Mouse (Mus musculus): ENCODE results near the gene Pkmyt1. TPM values are rescaled to one million over a fixed set of nuclear protein-coding genes. Genes with fewer than 3 reads are reported as not detected.

The Pkmyt1 gene
- polyA plus RNA-seq, 1 experiment from 2014 or later: 28.8 TPM

GRCm38 (mm10) chr17:23694491-23694890 lies 31.6 kb upstream of the Pkmyt1 start:
- WGBS (ENCODE audit: insufficient replicate concordance): 31% methylated on average over 1 of the region's 1 CpGs
- H3K4me1 ChIP-seq (replicated peaks): peaks cover 6% of the 10 kb centered on the region
- peaks cover 66% of the 10 kb centered on the region for H3K27me3 ChIP-seq
- H3K36me3 ChIP-seq (replicated peaks): no peaks in the 10 kb centered on the region
- H3K27ac ChIP-seq (replicated peaks): no peak overlapping the region
- ATAC-seq (ENCODE audit: insufficient read depth): no peak
- no peak overlapping the region for H3K9ac ChIP-seq
- no peak overlapping the region for H3K4me2 ChIP-seq
- H3K4me3 ChIP-seq (replicated peaks): no peak overlapping the region
- no peaks in the 10 kb centered on the region for H3K9me3 ChIP-seq (replicated peaks)

- H3K4me1 ChIP-seq (replicated peaks): peaks cover 9% of the 10 kb centered on the region
- H3K27ac ChIP-seq (replicated peaks): no peak overlapping the region
- no peak overlapping the region for H3K9ac ChIP-seq
- no peaks in the 10 kb centered on the region for H3K36me3 ChIP-seq (replicated peaks)
- no peak for ATAC-seq (ENCODE audit: insufficient read depth)
- peaks cover 79% of the 10 kb centered on the region for H3K27me3 ChIP-seq
- 30% methylated on average over 3 of the region's 3 CpGs for WGBS (ENCODE audit: insufficient replicate concordance)
- no peak overlapping the region for H3K4me3 ChIP-seq (replicated peaks)
- no peak overlapping the region for H3K4me2 ChIP-seq
- no peaks in the 10 kb centered on the region for H3K9me3 ChIP-seq (replicated peaks)
These were observed 30.3 kb upstream of the Pkmyt1 start for GRCm38 (mm10) chr17:23695801-23696200.

GRCm38 (mm10) chr17:23699131-23700077 lies 26.7 kb upstream of the Pkmyt1 start:
- no peaks in the 10 kb centered on the region for H3K36me3 ChIP-seq (replicated peaks)
- ATAC-seq (ENCODE audit: insufficient read depth): peak; percentile 37
- H3K9ac ChIP-seq: peak overlapping the region; percentile 27; the same call in 1 of the 2 replicates
- H3K27me3 ChIP-seq: peaks cover 87% of the 10 kb centered on the region
- peaks cover 9% of the 10 kb centered on the region for H3K4me1 ChIP-seq (replicated peaks)
- H3K9me3 ChIP-seq (replicated peaks): no peaks in the 10 kb centered on the region
- no peak overlapping the region for H3K27ac ChIP-seq (replicated peaks)
- WGBS (ENCODE audit: insufficient replicate concordance): under 1% methylated on average over 92 of the region's 101 CpGs
- H3K4me3 ChIP-seq (replicated peaks): peak overlapping the region; percentile 60
- peak overlapping the region; percentile 89 for H3K4me2 ChIP-seq

GRCm38 (mm10) chr17:23700079-23700478 lies 26.1 kb upstream of the Pkmyt1 start:
- Histone ChIP-seq H3K9ac (no peak overlapping the region), H3K4me2 (peak overlapping the region; percentile 89), H3K4me3 (replicated peaks) (peak overlapping the region; percentile 60), H3K27me3 (peaks cover 87% of the 10 kb centered on the region), H3K27ac (replicated peaks) (no peak overlapping the region), H3K4me1 (replicated peaks) (peaks cover 9% of the 10 kb centered on the region), H3K9me3 (replicated peaks) (no peaks in the 10 kb centered on the region), H3K36me3 (replicated peaks) (no peaks in the 10 kb centered on the region)
- WGBS (ENCODE audit: insufficient replicate concordance): 2% methylated on average over 25 of the region's 28 CpGs
- peak; percentile 84 for ATAC-seq (ENCODE audit: insufficient read depth)

GRCm38 (mm10) chr17:23703301-23703700 lies 22.8 kb upstream of the Pkmyt1 start:
- Histone ChIP-seq H3K9me3 (replicated peaks) (no peaks in the 10 kb centered on the region), H3K27ac (replicated peaks) (no peak overlapping the region), H3K9ac (no peak overlapping the region), H3K4me2 (no peak overlapping the region), H3K4me1 (replicated peaks) (peaks cover 9% of the 10 kb centered on the region), H3K27me3 (peaks cover 73% of the 10 kb centered on the region), H3K4me3 (replicated peaks) (no peak overlapping the region), H3K36me3 (replicated peaks) (no peaks in the 10 kb centered on the region)
- WGBS (ENCODE audit: insufficient replicate concordance): 67% methylated on average over 9 of the region's 9 CpGs
- ATAC-seq (ENCODE audit: insufficient read depth): no peak

- Histone ChIP-seq H3K27me3 (peaks cover 61% of the 10 kb centered on the region), H3K4me2 (no peak overlapping the region)
- 53% methylated on average over 7 of the region's 7 CpGs for WGBS (ENCODE audit: insufficient replicate concordance)
These were observed 21.4 kb upstream of the Pkmyt1 start for GRCm38 (mm10) chr17:23704741-23705140.

GRCm38 (mm10) chr17:23705525-23706104 lies 20.5 kb upstream of the Pkmyt1 start:
- no peak for ATAC-seq (ENCODE audit: insufficient read depth)
- Histone ChIP-seq H3K9me3 (replicated peaks) (no peaks in the 10 kb centered on the region), H3K4me2 (no peak overlapping the region), H3K9ac (no peak overlapping the region), H3K4me1 (replicated peaks) (no peaks in the 10 kb centered on the region), H3K27ac (replicated peaks) (no peak overlapping the region), H3K27me3 (peaks cover 61% of the 10 kb centered on the region), H3K36me3 (replicated peaks) (no peaks in the 10 kb centered on the region), H3K4me3 (replicated peaks) (no peak overlapping the region)
- WGBS (ENCODE audit: insufficient replicate concordance): 68% methylated on average over 7 of the region's 7 CpGs

More at GRCm38 (mm10) chr17:23704741-23705140, 21.4 kb upstream of the Pkmyt1 start:
- H3K4me3 ChIP-seq (replicated peaks): no peak overlapping the region
- H3K4me1 ChIP-seq (replicated peaks): peaks cover under 1% of the 10 kb centered on the region; the same call in 1 of the 2 replicates
- no peak for ATAC-seq (ENCODE audit: insufficient read depth)
- H3K9me3 ChIP-seq (replicated peaks): no peaks in the 10 kb centered on the region
- H3K9ac ChIP-seq: no peak overlapping the region
- H3K36me3 ChIP-seq (replicated peaks): no peaks in the 10 kb centered on the region
- H3K27ac ChIP-seq (replicated peaks): no peak overlapping the region

- H3K4me1 ChIP-seq (replicated peaks): no peaks in the 10 kb centered on the region
- H3K36me3 ChIP-seq (replicated peaks): no peaks in the 10 kb centered on the region
- peaks cover 56% of the 10 kb centered on the region for H3K27me3 ChIP-seq
- no peak overlapping the region for H3K4me3 ChIP-seq (replicated peaks)
- H3K9me3 ChIP-seq (replicated peaks): no peaks in the 10 kb centered on the region
- no peak overlapping the region for H3K4me2 ChIP-seq
- 0% methylated on average over 3 of the region's 3 CpGs for WGBS (ENCODE audit: insufficient replicate concordance)
- ATAC-seq (ENCODE audit: insufficient read depth): no peak
- H3K27ac ChIP-seq (replicated peaks): no peak overlapping the region
- H3K9ac ChIP-seq: no peak overlapping the region
These were observed 19.9 kb upstream of the Pkmyt1 start for GRCm38 (mm10) chr17:23706212-23706611.

GRCm38 (mm10) chr17:23717003-23717402 lies 9.1 kb upstream of the Pkmyt1 start:
- H3K4me2 ChIP-seq: no peak overlapping the region
- H3K4me1 ChIP-seq (replicated peaks): no peaks in the 10 kb centered on the region

GRCm38 (mm10) chr17:23719455-23719854 lies 6.7 kb upstream of the Pkmyt1 start:
- no peak overlapping the region for H3K27ac ChIP-seq (replicated peaks)
- no peak overlapping the region for H3K4me2 ChIP-seq
- no peak overlapping the region for H3K4me3 ChIP-seq (replicated peaks)
- H3K9me3 ChIP-seq (replicated peaks): no peaks in the 10 kb centered on the region
- H3K4me1 ChIP-seq (replicated peaks): no peaks in the 10 kb centered on the region
- WGBS (ENCODE audit: insufficient replicate concordance): 23% methylated on average over 1 of the region's 1 CpGs
- H3K36me3 ChIP-seq (replicated peaks): no peaks in the 10 kb centered on the region
- ATAC-seq (ENCODE audit: insufficient read depth): no peak
- H3K27me3 ChIP-seq: peaks cover 20% of the 10 kb centered on the region
- no peak overlapping the region for H3K9ac ChIP-seq

More at GRCm38 (mm10) chr17:23717003-23717402, 9.1 kb upstream of the Pkmyt1 start:
- Histone ChIP-seq H3K9ac (no peak overlapping the region), H3K9me3 (replicated peaks) (no peaks in the 10 kb centered on the region), H3K4me3 (replicated peaks) (no peak overlapping the region), H3K36me3 (replicated peaks) (no peaks in the 10 kb centered on the region), H3K27ac (replicated peaks) (no peak overlapping the region), H3K27me3 (peaks cover 21% of the 10 kb centered on the region)
- ATAC-seq (ENCODE audit: insufficient read depth): no peak
- 29% methylated on average over 2 of the region's 2 CpGs for WGBS (ENCODE audit: insufficient replicate concordance)

GRCm38 (mm10) chr17:23721886-23722285 lies 4.2 kb upstream of the Pkmyt1 start:
- Histone ChIP-seq H3K36me3 (replicated peaks) (no peaks in the 10 kb centered on the region), H3K4me1 (replicated peaks) (peaks cover 12% of the 10 kb centered on the region), H3K27ac (replicated peaks) (no peak overlapping the region), H3K4me3 (replicated peaks) (no peak overlapping the region), H3K9me3 (replicated peaks) (no peaks in the 10 kb centered on the region), H3K9ac (no peak overlapping the region), H3K27me3 (peaks cover 19% of the 10 kb centered on the region), H3K4me2 (no peak overlapping the region)
- ATAC-seq (ENCODE audit: insufficient read depth): no peak
- WGBS (ENCODE audit: insufficient replicate concordance): 64% methylated on average over 2 of the region's 2 CpGs

All from liver, embryonic 15.5 days (tissue).